Mouse (Mus musculus) heart, postnatal 25 days (tissue): ENCODE measurements around the gene Senp3. TPM values are rescaled to one million over a fixed set of nuclear protein-coding genes. Genes with fewer than 3 reads are reported as not detected.

Experiments used
- DNase-seq: peaks from one replicate; pipeline ENCODE4 v3.0.0; 2022; ENCODE audit warnings: low spot score
- intact Hi-C: fragments of 180-260 bp; cut with DNase I; formaldehyde crosslinking; loops from one replicate; pipeline ENCODE4 v1.15.1; 2025
- total RNA-seq, 2 experiments: library from RNA; stranded (reverse); gene quantifications; 2 replicates each; pipeline ENCODE4 v1.2.3; 2021

The Senp3 gene
- total RNA-seq, 2 experiments from 2014 or later: 31.7 to 33.5 TPM

GRCm38 (mm10) chr11:69684128-69684745, 2.4 kb upstream of the Senp3 start:
- DNase-seq: no peak
- intact Hi-C loops: loop anchor here (5.0 to 10.0 kb wide), 2 partner anchors 191 to 233 kb away; partner anchors contain the start of gene Tmem95

DNA sequence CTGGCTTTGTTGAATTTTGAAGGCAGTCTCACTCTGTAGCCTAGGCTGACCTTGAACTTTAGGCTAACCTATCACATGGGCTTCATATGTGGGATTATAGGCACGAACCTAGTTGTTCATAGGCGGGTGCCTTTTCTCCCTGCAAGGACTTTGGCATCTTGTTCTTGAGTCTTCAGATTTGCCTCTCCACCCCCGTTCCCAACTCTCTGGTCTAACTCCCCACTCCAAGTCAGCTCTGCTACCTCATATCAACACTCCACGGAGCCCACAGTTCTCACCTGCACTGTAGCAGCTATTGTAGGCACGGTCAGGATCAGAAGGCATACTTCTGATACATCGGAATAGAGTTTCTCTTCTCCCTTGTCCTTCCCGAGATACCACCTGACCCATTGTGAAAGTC, 1.7 kb upstream of the Senp3 start:
- intact Hi-C loops: loop anchor here (2.0 to 10.0 kb wide), 3 partner anchors 33 to 234 kb away; partner anchors contain the start of gene Tmem95
- no peak for DNase-seq

- intact Hi-C loops: loop anchor here (1.0 to 10.0 kb wide), 4 partner anchors 34 to 234 kb away; partner anchors contain the start of gene Tmem95
- peak; percentile 61 for DNase-seq
These were observed 1.1 kb upstream of the Senp3 start for GRCm38 (mm10) chr11:69682840-69683533.

DNA sequence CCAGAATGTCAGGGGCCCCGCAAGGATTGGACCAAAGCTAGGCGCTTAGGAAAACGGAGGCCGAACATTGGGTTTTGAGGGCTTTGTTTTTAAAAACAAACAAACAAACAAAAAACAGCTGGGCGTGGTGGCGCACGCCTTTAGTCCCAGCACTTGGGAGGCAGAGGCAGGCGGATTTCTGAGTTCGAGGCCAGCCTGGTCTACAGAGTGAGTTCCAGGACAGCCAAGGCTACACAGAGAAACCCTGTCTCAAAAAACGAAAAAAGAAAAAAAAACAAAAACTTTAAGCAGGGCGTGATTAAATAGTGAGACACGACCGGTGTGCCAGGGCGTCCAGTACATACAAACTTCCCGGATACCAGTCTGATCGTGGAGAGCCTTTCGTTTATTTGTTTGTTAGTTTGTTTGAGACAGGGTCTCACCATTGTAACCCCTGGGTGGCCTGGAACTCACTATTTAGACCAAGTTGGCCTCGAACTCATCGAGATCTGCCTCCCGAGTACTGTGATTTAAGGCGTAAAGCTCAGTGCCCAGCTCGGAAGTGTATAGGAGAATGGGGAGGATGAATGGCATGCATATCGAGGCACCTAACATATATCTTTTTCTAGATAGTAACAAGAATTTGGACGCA, 440 bp upstream of the Senp3 start:
- no peak for DNase-seq
- intact Hi-C loops: loop anchor here (1.0 to 10.0 kb wide), 4 partner anchors 34 to 235 kb away; partner anchors contain the start of gene Tmem95

GRCm38 (mm10) chr11:69680136-69680855, 1.6 kb downstream of the Senp3 start:
- DNase-seq: no peak
- intact Hi-C loops: loop anchor here (5.0 to 10.0 kb wide), 2 partner anchors 195 to 237 kb away; partner anchors contain the start of gene Tmem95

DNA sequence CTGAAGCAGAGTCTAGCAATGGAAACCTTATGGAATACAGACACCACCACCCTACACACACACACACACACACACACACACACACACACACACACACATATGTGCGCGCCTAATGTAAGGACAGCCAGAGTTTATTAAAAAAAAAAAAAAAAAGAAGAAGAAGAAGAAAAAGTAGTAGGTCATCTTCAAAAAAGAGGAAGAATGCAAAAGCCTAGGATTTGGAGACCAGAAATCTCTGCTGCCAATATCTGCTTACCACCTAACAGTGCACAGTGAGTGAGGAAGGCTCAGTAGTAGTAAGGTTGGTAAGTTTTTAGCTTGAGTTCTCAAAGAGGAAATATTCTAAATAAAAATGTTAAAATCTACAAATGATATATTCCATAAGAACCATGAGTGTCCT, 2.7 kb downstream of the Senp3 start:
- DNase-seq: no peak
- intact Hi-C loops: no loop called here

DNA sequence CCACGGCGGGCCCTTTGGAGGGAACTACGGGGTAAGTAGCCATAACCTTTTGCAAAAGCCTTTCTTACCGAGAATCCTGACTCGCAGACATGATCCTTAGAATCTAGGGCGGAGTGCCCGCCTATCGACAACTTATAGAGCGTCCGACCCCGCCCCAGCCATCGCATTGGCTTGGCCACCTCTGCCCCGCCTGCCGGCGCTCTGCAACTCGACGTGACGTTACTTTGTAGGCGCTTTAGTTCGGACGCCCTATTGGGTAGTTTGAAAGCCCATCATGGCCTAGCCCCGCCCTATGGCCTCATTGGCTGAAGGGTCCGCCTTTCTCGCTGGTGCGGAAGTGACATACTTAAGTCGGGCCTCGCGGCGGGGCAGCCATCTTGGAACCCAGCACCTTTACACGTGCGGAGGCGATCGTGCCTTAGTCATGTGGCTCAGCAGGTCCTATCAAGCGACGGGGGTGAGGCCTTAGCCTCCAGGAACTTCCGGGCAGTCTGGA, 9.6 kb downstream of the Senp3 start, which contains the start of gene Eif4a1:
TSS of gene Eif4a1 (minus strand) at position 213 of the 496 bp plus-strand sequence.
- DNase-seq: peak; percentile 100
- intact Hi-C loops: no loop called here

DNA sequence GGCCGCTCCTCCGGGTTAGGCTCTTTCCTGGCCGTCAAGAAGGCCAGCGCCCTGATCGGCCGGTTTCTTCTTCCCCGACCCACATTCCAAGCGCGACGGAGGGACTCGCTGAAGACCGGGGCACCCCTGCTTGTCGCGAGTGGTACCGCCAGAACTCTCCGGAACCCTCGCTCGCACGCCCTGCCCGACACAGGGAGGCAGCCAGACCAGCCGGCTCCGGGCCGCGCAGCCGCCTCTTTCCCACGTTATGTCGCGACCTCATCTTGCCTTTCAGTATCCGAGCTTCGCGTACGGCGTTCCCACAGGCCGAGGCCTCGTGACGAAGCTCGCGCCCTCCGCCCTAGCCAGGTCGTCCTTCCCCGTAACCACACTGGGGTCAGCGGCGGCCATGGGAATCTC, 10.2 kb downstream of the Senp3 start:
- DNase-seq: no peak
- intact Hi-C loops: no loop called here

GRCm38 (mm10) chr11:69670786-69671725, 10.8 kb downstream of the Senp3 start:
- DNase-seq: peak; percentile 90
- intact Hi-C loops: no loop called here

DNA sequence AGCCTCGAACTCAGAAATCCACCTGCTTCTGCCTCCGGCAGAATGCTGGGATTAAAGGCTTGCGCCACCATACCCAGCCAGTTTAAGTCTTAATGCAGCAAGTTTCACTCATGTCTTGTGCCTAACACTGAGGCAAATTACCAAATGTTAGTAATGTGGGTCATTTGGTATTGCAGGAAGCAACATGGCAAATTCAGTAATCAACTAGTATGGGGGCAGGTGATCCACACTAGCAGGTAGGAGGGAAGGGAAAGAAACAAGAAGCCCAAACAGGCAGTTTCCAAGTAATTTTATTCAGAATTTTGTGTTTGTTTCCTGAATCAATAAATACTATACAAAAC, 15.2 kb downstream of the Senp3 start:
- DNase-seq: no peak
- intact Hi-C loops: no loop called here

DNA sequence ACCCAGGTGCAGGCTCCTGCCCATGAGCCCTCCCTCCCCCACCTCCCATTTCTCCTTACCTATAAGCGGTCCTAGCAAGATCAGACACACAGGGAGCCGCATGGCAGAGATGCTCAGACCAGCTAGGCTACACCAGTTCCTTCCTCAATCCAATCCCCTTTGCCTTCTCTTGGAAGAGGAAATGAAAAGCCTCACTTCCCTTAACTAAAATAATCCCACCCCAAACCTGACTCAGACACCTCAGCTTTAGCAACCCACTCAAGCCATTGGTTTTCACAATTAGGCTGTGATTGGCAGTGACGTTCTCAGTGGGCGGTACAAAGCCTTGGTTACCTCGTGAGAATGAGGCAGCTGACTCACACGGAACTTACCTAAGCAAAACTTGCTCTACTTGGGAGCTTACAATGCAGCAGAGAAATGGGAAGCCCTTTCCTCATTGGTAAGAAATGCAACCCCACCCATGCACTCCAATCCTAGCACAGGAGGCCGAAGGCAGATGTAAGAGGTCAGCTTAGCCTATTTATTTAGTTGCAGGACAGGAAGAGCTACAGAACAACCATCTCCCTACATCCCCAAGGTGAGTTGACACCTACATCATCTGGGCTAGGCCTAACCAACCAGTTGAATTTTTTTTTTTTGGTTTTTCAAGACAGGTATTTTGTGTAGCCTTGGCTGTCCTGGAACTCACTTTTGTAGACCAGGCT, 15.8 kb downstream of the Senp3 start, which contains the start of gene Cd68:
TSS of gene Cd68 (minus strand) at position 193 of the 704 bp plus-strand sequence.
- intact Hi-C loops: no loop called here
- DNase-seq: peak; percentile 46

- intact Hi-C loops: no loop called here
- no peak for DNase-seq
These were observed 16.4 kb downstream of the Senp3 start for GRCm38 (mm10) chr11:69665457-69665960.

GRCm38 (mm10) chr11:69664841-69665240, 17.0 kb downstream of the Senp3 start:
- DNase-seq: no peak
- intact Hi-C loops: no loop called here

DNA sequence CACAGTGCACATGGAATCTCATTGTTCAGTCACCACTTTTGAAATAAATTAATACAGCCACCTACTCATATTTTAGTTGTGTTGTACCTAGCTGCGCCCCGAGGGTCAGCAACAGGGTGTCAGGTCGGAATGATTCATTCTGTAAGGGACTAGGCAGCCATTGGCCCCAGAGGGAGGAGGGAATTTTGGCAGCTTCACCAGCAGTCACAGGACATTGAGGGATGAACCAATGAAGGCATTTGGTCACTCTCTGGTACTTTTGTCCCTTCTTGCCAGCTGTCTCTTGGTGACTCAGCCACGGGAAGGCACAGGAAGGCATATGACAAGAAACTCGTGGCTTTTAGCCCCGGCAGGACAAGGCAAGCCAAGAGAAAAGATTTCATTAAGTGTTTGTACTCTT, 18.1 kb downstream of the Senp3 start:
- intact Hi-C loops: no loop called here
- DNase-seq: no peak

GRCm38 (mm10) chr11:69662967-69663671, 18.8 kb downstream of the Senp3 start:
- no peak for DNase-seq
- intact Hi-C loops: no loop called here

GRCm38 (mm10) chr11:69662213-69662966, 19.5 kb downstream of the Senp3 start, which contains the start of gene Mpdu1:
Mpdu1 (minus strand) TSS chr11:69662642.
- peak; percentile 94 for DNase-seq
- intact Hi-C loops: no loop called here
